Mouse (Mus musculus) ovary, postnatal 10 days (tissue): ENCODE data around the gene Itgb5.

Source experiments
- DNase-seq: peaks from one replicate; pipeline ENCODE4 v3.0.0; 2022; ENCODE audit warnings: low spot score

Gene Itgb5

DNA sequence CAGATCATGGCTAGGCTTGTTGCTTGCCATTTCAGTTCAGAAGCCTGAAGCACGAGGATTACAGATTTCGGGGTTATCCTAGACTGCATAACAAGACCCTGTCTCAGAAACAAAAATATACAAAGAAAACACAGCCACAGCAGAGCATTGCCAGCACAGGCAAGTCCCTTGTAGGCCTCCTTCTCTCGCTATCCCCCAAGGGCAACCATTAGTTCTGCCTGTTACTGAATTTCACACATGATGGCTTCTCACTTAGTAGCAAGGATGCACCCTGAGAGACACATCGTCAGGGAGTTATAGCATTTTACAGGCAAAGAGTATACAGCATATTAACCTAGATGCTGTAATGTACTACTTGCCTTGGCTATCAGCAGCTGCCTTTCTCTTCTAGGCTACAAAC is 78.8 kb downstream of the Itgb5 start:
- no peak for DNase-seq

DNA sequence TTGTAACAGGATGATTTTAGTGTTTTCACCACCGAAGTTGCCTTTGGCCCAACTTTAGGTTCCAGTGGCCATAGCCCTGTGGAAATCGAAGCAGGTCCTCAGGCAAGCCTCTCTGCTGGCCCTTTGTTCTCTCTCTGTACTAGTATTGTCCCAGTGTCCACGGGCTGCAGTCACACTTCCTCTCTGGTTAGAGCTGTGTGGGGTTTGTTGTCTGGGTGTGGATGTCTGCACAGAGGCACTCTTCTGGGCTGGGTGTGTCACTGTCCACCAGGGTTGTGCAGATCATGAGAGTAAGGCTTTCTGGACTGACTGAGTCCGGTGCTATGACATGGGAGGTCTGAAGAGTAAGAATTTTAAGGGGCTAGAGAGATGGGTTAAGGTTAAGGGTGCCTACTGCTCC is 85.5 kb downstream of the Itgb5 start:
- DNase-seq = no peak

DNA sequence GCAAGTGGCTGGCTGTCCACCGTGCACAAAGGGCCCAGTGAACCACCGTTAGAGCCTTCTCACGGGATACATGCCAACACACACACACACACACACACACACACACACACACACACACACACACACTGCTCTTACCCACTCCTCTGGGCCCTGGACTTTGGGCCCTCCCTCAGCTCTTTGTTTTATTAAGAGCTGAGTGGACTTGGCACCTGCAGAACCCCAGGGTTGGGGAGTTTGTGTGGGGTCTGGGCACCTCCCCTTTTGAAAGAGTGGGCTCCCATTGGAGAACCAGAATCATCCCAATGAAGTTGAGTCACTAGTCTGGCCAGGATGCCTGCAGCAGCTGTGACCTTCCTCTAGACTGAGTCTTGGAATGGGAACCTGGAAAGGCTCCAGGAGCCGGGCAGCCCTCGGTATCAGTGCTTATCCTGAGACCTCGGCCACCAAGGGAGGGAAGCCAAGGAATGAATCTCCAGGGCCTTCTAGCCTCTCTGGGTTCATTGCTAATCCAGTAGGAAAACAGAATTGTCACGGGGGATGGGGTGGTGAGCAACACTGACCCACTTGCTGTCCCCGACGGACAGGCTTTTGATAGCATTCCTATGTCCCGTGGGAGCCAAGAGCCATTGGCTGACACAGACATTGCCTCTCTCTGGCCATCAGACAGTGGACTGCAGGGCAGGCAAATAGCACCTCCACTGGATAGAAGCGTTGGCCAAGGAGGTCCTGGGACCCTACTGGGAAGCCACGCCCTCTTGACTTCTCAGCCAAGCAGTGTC is 87.2 kb downstream of the Itgb5 start:
- no peak for DNase-seq

DNA sequence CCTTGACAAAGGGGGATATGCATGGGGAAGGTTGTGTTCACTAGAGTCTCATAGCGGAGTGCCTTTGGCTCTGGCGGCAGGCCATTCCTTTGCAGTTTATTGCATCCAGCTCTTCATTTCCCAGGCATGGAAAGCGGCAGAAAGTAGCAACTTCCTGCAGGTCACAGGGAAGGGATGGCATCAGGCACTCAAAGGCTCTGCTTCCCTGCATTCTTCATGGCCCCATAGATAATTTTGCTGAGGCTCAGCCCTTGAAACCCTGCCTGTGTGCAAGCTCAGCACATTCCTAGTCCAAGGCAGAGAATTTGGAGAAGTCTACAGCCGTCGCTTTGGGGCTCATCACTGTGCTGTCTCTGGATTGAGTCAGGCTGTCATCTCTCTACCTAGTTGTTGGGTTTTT is 87.9 kb downstream of the Itgb5 start:
- DNase-seq = no peak

DNA sequence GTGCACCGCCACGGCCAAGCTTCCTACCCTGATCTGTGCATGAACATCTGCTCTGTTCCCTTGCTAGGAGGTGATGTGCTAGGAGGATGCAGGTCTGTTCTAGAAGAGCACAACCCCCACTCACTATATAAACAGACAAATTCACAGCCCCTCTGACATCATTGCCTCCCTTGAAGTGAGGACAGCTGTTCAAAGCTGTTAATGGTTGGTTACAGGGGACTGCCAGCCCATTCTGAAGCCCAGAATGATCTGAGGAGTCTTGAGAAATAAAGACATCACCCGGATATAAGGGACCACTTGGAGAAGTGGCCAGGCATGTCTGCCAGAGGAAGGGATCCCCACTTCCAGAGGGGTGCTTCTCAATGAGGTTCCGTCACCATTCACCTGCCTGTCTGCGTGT is 88.5 kb downstream of the Itgb5 start:
- DNase-seq = no peak

DNA sequence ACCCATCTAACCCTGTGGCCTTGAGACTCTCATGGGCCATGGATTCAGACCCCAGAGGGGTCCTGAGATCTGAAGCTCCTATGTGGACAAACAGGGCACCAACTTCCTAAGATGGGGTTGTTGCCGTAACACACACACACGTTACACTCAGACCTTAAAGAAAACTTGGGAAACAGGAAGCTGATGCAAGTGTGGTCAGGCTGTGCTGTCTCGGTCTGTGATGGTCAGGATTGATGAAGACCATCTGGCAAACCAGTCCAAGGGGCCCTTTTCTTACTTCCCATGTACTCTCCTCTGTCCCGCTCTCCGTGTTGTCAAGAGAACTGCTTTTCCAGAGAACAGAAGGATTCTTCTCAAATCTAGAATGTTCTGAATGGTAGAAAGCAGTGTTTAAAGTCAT is 92.0 kb downstream of the Itgb5 start:
- no peak for DNase-seq

DNA sequence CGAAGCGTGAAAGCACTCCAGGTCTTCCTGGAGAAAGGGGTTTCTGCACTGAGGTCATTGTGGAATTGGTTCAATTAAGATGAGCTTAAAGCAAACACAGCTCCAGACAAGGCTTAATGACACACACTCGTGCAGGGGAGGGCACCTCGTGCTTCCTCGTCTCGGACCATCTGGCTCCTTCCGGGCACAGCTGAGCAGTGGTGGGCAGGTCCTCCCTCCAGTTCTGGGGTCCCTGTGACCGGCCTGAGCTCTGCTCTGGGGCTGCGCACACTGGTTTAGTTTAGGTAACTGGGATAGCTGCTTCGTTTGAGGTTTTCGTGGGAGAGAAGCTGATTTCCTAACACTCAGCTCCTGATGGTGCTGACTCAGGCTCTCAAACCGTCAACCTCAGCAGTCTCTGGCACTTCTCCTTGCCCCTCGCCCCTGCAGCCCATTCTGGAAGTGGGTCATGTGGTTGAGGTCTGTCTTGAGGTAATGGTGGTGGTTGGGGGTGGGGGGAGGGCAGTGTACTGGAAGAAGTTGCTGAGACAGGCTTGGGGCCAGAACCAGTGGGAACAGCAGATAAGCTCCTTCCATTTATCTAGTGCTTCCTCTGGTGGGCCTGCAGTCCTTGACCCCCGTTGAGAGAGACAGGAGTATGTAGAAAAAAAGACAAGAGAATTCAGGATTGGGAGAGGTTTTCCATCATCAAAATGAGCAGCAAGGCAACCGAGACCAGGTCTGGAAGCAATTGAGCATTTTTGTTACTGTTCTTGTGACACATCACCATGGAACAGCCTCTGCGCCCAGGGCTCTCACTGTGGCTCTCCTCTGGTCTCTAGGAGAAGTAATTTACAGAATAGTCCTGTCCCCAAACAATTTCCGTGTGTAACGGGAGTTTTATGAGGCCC is 92.9 kb downstream of the Itgb5 start:
- DNase-seq = no peak

DNA sequence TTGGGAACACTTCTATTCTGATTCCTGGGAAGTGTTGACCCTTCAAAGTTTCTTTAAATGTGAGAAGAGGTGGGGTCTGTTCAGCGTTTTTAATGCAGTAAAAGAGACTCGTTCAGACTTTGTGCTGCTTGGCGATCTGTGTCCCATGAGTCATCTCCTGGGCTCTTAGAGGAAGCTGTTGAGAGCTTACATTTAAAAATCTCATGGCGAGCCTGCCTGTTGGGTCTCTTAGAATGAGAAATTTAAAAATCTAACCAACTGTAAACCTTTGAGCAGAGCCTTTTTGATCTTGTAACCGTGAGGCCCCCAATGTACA is 93.5 kb downstream of the Itgb5 start:
- DNase-seq = no peak

DNA sequence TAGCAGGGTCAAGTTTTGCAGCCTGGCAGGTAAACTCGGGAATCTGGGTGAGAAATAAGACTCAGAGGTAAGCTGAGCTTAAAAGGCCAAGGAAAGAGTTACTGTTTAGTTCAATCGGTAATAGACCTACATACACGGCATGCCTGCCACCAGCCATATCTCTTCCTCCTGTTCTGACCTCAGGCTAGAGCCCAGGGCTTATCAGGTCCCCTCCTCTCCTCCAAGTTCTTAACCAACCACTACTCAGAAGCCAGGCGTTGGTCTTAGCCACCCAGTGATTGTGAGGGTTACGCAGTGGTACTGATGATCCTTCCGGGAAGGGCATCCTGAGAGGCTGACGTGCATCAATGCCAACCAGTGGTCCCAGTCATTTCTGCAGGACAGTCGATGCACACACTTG is 94.3 kb downstream of the Itgb5 start:
- DNase-seq = no peak

DNA sequence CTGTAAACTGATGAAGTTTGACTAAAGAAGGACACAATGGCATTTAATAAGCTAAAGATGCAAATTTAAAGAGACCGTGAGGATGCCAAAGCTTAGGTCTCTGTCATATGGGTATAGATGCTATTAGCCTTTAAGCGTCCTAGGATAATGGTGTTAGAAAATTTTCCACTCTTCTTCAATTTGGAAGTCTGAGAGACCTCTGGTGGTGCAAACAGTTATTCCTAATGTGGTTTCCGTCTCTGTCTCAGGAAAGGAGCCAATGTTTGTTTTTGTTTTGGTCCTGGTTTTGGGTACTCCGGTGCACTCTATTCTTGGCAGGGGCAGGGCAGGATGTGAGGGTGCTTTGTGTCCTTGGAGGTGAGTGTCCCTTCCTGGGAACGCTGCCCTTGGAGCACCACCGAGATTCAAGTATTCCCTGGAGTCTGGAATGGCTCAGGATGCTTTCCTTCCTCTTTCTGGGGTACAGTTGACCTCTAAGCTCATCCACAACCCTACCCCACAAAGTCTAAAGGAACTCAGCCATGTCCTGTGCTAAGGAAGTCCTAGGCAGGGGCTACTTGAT is 97.9 kb downstream of the Itgb5 start:
- DNase-seq = no peak

DNA sequence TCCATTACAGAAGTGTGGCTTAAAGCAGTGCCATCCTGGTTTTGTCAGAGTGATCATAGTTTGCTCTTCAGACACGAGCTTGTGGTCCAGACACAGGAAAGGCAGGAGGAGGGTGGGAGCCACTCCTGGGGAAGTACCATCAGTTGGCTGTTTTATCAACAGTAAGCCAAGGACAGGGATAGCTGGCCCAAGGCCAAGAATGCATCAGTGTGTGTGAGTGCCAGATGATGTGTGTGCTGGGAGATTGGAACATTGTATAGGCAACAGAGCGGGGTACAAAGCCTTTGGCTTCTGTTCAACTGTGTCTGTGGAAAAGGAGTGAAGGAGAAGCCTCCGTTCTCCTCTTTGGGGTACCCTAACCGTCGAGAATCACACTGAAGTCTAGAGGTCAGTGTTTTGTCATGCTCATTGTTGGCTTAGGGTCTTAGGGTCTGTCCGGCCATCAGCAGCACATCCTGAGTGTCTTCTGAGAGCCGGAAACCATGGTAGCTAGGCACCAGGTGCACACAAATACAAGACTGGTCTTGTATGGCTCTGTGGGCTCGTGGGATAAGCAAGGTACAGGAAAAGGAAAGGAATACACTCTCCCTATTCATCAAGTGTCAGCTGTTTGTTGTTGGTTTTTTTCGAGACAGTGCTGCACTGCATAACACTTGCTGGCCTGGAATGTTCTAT is 99.5 kb downstream of the Itgb5 start:
- no peak for DNase-seq

DNA sequence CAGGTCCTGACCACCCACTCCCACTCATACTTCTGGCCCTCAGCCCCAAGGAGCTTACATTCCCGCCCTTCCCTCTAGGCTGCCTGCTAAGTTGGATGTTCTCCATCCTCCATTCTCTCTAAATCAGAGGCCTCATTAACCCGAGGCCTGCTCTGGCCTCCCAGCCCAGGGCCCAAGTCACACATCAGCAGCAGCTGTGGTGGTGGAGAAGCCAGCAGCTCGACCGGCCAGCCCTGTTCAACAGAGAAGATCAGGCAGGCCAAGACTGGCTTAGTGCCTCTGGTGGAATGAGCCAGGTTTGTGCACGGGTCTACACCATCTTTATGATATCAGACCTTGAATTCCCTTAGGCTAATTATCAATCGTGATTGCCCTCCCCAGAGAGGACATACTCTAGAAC is 101.3 kb downstream of the Itgb5 start:
- DNase-seq = no peak

DNA sequence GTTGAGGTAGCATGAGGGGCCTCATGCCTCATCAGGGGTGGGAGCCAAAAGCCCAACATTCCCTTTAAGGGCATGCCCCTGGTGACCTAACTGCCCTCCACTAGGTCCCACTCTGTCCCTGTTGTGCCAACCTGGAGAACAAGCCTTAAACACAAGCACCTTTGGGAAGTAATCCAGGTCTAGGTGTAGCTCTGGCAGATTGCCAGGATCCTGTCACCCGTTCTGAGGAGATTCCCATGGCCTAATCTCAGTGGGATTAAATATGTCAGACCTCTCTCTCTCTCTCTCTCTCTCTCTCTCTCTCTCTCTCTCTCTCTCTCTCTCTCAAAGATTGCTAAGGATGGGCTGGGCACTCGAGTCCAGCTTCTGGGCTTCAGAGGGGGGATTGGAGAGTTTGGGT is 102.2 kb downstream of the Itgb5 start:
- no peak for DNase-seq

DNA sequence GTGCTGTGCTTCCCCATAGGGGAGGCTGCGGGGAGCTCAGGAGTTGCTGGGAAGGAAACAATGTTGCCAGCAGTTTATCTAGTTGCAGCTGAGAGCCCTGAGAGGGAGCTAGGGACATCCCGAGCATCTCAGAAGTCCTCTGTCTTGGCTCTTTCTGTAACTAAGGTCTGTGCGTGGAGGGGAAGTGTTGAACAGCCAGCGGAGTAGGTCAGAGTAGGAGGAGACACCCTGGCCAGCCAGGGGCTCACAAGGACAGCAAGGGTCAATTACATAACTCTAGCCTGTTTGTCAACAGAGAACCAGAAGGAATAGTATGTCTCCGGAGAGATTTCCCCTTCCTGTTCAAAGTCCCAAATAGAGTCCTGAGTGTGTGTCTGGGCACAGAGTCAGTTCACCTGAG is 102.7 kb downstream of the Itgb5 start:
- no peak for DNase-seq

DNA sequence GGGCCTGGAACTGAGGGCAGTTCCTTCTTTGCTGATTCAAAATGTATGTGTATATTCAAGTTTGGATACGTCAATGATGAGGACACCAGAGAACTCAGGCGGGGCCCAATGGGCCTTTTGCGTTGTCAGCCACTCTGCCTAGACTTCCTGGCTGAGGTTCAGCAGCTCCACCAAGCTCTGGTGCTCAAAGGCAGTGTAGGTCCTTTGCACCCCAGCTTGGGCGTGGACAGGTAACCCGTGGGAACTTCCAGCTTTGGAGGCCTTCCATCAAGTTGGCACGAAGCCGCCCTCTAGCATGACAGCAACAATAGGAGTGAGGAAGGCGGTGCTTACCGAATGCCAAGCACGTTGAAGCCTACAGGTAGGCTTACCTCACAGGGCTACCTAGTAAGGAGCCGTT is 103.9 kb downstream of the Itgb5 start:
- DNase-seq = no peak

DNA sequence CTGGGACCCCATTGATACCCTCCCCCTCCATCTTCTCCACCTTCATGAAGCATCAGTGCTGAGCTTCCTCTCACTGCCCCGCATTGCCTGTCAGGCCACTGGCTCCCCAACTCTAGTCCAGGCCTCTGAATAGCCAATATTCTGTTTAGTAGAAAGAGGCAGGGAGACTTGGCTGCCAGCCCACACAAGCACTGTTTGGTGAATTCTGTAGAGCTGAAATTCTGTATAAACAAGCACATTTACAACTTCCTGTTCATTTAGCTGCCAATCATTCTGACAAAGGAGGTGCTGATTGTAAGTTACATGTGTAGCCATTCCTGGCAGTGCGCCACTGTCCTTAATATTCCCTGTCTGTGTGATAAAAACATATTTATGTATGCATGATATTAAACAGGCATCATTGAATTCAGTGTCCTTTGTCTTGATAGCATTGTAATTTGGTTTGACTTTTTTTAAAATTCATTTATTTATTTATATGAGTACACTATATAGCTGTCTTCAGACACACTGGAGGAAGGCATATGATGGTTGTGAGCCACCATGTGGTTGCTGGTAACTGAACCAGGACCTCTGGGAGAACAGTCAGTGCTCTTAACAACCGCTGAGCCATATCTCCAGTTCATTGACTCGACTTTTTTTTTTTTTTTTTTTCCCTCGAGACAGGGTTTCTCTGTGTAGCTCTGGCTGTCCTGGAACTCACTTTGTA is 105.4 kb downstream of the Itgb5 start:
- DNase-seq = no peak

DNA sequence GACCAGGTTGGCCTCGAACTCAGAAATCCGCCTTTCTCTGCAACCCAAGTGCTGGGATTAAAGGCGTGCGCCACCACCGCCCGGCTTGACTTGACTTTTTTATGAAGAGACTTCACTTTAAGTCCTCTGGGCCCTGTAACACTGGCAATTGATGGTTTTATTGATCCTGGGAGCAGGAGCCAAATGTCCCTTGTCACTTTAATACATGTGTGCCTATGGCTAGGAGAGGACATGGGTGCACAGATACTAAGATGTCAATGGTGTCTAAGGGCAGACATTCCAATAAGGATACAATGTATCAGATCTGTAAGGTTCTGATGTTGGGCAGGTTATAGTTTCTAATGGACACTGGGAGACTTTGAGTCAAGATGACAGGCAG is 105.9 kb downstream of the Itgb5 start:
- no peak for DNase-seq

DNA sequence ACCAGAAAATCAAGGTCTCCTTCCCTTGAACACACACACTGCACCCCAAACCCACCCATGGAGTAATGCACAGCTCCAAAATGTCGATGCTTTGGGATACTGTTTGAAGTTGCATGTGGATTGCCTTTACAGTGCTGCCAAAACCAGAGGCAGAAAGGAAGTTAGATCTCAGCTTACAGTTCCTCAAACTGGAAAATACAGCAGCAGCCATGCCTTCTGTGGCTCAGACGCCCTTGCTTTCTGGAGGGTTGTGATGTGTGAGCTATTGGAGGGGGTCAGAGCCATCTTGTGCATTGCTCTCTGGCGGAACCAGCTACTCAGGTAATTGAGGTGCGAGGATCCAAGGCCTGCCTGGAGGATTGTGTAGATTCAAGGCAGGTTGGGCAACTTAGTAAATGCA is 107.4 kb downstream of the Itgb5 start:
- no peak for DNase-seq

DNA sequence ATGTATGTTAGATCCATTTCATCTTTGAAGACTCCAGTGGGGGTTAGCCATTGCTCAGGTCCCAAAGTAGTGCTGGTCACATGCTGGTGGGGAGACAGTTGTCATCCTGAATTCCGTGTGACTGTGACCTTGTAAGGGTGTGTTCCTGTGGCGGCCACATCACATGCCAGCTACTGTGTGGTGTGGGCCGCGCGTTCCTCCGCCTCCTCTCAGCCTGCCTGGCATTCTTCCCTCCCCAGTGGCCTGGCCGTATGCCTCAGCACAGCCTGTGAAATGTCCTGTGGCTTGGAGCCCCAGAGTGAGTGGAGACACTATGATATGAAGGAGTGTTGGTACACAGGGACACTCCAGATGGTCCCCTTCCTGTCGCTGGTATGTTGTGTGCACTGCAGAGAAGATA is 108.1 kb downstream of the Itgb5 start:
- DNase-seq = no peak

DNA sequence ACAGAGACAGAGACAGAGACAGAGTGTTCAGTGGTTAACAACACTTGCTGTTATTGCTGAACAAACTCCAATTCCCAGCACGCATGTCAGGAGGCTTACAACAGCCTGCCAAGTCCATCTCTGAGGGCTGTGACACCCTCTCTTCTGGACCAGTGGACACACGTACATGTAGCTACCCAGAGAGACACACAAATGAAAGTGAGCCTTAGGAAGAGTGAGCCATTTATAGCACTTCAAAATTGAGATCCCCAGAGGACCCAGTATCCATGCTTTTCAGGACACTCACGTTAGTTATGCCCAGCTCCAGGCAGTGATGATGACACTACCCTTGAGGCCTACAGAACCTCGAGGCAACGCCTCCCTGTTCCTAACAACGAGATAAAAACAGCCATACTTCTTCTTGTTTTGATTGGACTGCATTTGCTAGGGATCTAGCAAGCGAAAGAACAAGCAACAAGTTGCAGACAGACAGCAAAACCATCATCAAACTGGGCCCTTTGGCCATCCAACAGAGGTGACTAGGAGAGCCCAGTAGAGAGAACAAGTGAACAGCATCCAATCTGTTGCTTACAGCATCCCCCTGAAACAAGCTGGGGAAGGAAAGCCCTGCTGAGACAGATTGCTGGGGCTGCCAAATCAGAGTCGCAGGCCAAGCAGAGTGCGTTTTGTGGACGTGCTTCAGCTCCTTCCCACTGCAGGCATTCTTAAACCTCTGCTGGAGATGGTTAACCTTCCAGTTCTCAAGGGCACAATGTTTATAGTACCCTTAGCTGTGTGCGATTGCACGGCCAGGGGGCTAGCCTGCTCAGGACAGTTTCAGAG is 109.1 kb downstream of the Itgb5 start:
- no peak for DNase-seq

DNA sequence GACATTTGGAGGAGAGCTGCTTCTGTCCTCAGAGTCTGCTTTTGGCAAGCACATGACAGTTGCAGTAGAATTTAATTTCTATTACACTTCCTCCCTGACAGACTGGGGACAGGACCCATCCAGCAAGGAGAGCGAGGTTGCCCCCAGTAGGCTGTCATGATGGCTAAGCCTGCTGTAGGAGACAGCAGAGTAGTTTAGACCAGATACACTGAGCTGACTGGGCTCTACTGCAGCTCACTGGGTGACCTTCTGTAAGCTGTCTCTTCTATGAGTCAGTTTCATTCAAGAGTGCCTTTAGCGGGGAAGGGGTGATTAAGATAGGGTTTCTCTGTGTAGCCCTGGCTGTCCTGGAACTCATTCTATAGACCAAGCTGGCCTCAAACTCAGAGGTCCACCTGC is 109.7 kb downstream of the Itgb5 start:
- no peak for DNase-seq
